Mouse (Mus musculus) CD4-positive helper T cell, adult 2 months (primary cell): ENCODE measurements around the gene Smu1.
A peak's percentile ranks its signal among the peaks of the same experiment; 100 is the strongest.

Experiments used
- DNase-seq: peaks from one replicate; pipeline ENCODE4 v3.0.0-alpha.2; 2012; ENCODE audit warnings: low read depth, missing footprints, low spot score

Gene Smu1

GRCm38 (mm10) chr4:40757157-40757779, 455 bp downstream of the Smu1 start:
- peak; percentile 66 for DNase-seq

- DNase-seq, result no peak
These were observed 22.4 kb downstream of the Smu1 start for GRCm38 (mm10) chr4:40735351-40735750.

- no peak for DNase-seq
These were observed 26.5 kb downstream of the Smu1 start for GRCm38 (mm10) chr4:40731262-40731661.

GRCm38 (mm10) chr4:40727247-40727646, 30.5 kb downstream of the Smu1 start:
- no peak for DNase-seq

- DNase-seq, result no peak
These were observed 32.2 kb downstream of the Smu1 start for GRCm38 (mm10) chr4:40725554-40725953.

GRCm38 (mm10) chr4:40725141-40725540, 32.6 kb downstream of the Smu1 start:
- no peak for DNase-seq

- peak; percentile 88 for DNase-seq
These were observed 34.8 kb downstream of the Smu1 start for GRCm38 (mm10) chr4:40722687-40723460.

- DNase-seq, result peak; percentile 98
These were observed 35.6 kb downstream of the Smu1 start, which contains the start of gene Dnaja1 for GRCm38 (mm10) chr4:40722011-40722666. Gene Dnaja1, plus strand, starts transcription at chr4:40722150.

GRCm38 (mm10) chr4:40720910-40721309, 36.8 kb downstream of the Smu1 start:
- peak; percentile 89 for DNase-seq

GRCm38 (mm10) chr4:40717141-40717540, 40.6 kb downstream of the Smu1 start:
- DNase-seq, result no peak

GRCm38 (mm10) chr4:40703710-40704275, 53.9 kb downstream of the Smu1 start:
- DNase-seq, result peak; percentile 15

GRCm38 (mm10) chr4:40702797-40703709, 54.7 kb downstream of the Smu1 start, which contains the start of gene Aptx:
Gene Aptx, minus strand, starts transcription at chr4:40703194.
- DNase-seq, result peak; percentile 96

- no peak for DNase-seq
These were observed 55.9 kb downstream of the Smu1 start for GRCm38 (mm10) chr4:40701796-40702195.

GRCm38 (mm10) chr4:40700216-40700615, 57.5 kb downstream of the Smu1 start:
- no peak for DNase-seq

GRCm38 (mm10) chr4:40697059-40697458, 60.7 kb downstream of the Smu1 start:
- no peak for DNase-seq

- no peak for DNase-seq
These were observed 66.6 kb downstream of the Smu1 start for GRCm38 (mm10) chr4:40691100-40691499.
